Mouse (Mus musculus) lung, postnatal 0 days (tissue): ENCODE measurements around the gene Abca9. TPM values are rescaled to one million over a fixed set of nuclear protein-coding genes. Genes with fewer than 3 reads are reported as not detected.

ENCODE experiments used
- ATAC-seq: fragments of 200-750 bp; cut with Nextera tagmentation; 2 replicates; pipeline ENCODE4 v1.8.0; 2017; ENCODE audit warnings: moderate library complexity
- DNase-seq: peaks from one replicate; pipeline ENCODE4 v3.0.0-alpha.2; 2016; ENCODE audit warnings: low spot score
- H3K27ac ChIP-seq: fragments of 300-500 bp; sonication (generic); 2 replicates; pipeline ENCODE4 v1.5.1; 2014; ENCODE audit warnings: antibody characterized with exemption, mild to moderate bottlenecking, low read length, mixed read lengths
- H3K27me3 ChIP-seq: fragments of 300-500 bp; sonication (generic); replicated peaks from 2 replicates; pipeline ENCODE4 v1.6.1; 2014; ENCODE audit warnings: low read length, mixed read lengths; ENCODE audit not compliant: insufficient read depth
- H3K36me3 ChIP-seq: fragments of 300-500 bp; sonication (generic); 2 replicates; pipeline ENCODE4 v1.6.1; 2014; ENCODE audit warnings: low read length, mixed read lengths; ENCODE audit not compliant: insufficient read depth
- H3K4me1 ChIP-seq: fragments of 300-500 bp; sonication (generic); 2 replicates; pipeline ENCODE4 v1.6.1; 2014; ENCODE audit warnings: antibody characterized with exemption, low read depth, low read length, mixed read lengths; ENCODE audit not compliant: insufficient read depth
- H3K4me2 ChIP-seq: fragments of 300-500 bp; sonication (generic); replicated peaks from 2 replicates; pipeline ENCODE4 v1.6.1; 2014; ENCODE audit warnings: low read depth, mild to moderate bottlenecking, low read length, moderate library complexity, mixed read lengths
- H3K4me3 ChIP-seq: fragments of 300-500 bp; sonication (generic); 2 replicates; pipeline ENCODE4 v1.5.1; 2014; ENCODE audit warnings: low read depth, low read length
- H3K9ac ChIP-seq: fragments of 300-500 bp; sonication (generic); replicated peaks from 2 replicates; pipeline ENCODE4 v1.6.1; 2014; ENCODE audit warnings: low read depth, mild to moderate bottlenecking
- H3K9me3 ChIP-seq: fragments of 300-500 bp; sonication (generic); 2 replicates; pipeline ENCODE4 v1.6.1; 2016; ENCODE audit warnings: low read length, mixed read lengths
- CTCF ChIP-seq: IDR thresholded peaks from 2 replicates; pipeline ENCODE4 v1.5.1; 2016; ENCODE audit warnings: antibody characterized with exemption, mild to moderate bottlenecking
- EP300 ChIP-seq: IDR thresholded peaks from 2 replicates; pipeline ENCODE4 v1.6.1; 2016; ENCODE audit warnings: antibody characterized with exemption, mild to moderate bottlenecking, control low read depth
- WGBS: fragments of 180-500 bp; shearing (Covaris S2); extraction: QIAGEN DNeasy Blood & Tissue Kit; methylation state at CpG from one replicate; pipeline ENCODE4 v1.1.7; 2014; 5-methylcytosine and 5-hydroxymethylcytosine counted together
- polyA plus RNA-seq: library from polyadenylated mRNA; unstranded; fragments of >200 nt; fragmentation: Nextera tagmentation; extraction: Ambion mirVana; gene quantifications from 2 replicates; pipeline ENCODE4 v1.2.1, GENCODE M21; 2015

Abca9 gene
- polyA plus RNA-seq, 1 experiment from 2014 or later, result 0.93 TPM

GRCm38 (mm10) chr11:110171212-110171611 lies 3.2 kb upstream of the Abca9 start:
- no peaks in the 10 kb centered on the region for H3K4me1 ChIP-seq
- no peak; the same call in 1 of the 2 replicates for ATAC-seq
- H3K9me3 ChIP-seq, result no peaks in the 10 kb centered on the region
- no peak overlapping the region for H3K27ac ChIP-seq
- no peak overlapping the region for H3K4me2 ChIP-seq
- TF ChIP-seq EP300, result no peak
- TF ChIP-seq CTCF, result no peak
- no peak overlapping the region for H3K9ac ChIP-seq
- H3K4me3 ChIP-seq, result no peak overlapping the region
- 100% methylated on average over 3 of the region's 3 CpGs for WGBS
- no peak for DNase-seq
- H3K36me3 ChIP-seq, result no peaks in the 10 kb centered on the region
- H3K27me3 ChIP-seq, result no peaks in the 10 kb centered on the region

- Histone ChIP-seq H3K9ac (no peak overlapping the region), H3K27ac (no peak overlapping the region), H3K4me1 (no peaks in the 10 kb centered on the region), H3K27me3 (no peaks in the 10 kb centered on the region), H3K9me3 (no peaks in the 10 kb centered on the region), H3K36me3 (no peaks in the 10 kb centered on the region), H3K4me3 (no peak overlapping the region), H3K4me2 (no peak overlapping the region)
- no peak for TF ChIP-seq EP300
- WGBS, result 17% methylated on average over 3 of the region's 3 CpGs
- ATAC-seq (no peak; the same call in 1 of the 2 replicates), DNase-seq (peak; percentile 63)
Measured at GRCm38 (mm10) chr11:110165822-110166221, 2.2 kb downstream of the Abca9 start.

- TF ChIP-seq EP300, result no peak
- TF ChIP-seq CTCF, result no peak
Measured at GRCm38 (mm10) chr11:110165409-110165808, 2.6 kb downstream of the Abca9 start.

GRCm38 (mm10) chr11:110157059-110157458 lies 10.9 kb downstream of the Abca9 start:
- H3K4me2 ChIP-seq, result no peak overlapping the region
- H3K4me1 ChIP-seq, result no peaks in the 10 kb centered on the region
- H3K9me3 ChIP-seq, result no peaks in the 10 kb centered on the region
- DNase-seq (no peak), ATAC-seq (no peak)
- H3K9ac ChIP-seq, result no peak overlapping the region
- no peak overlapping the region for H3K27ac ChIP-seq
- TF ChIP-seq CTCF (no peak), EP300 (no peak)
- no peak overlapping the region for H3K4me3 ChIP-seq
- no peaks in the 10 kb centered on the region for H3K36me3 ChIP-seq
- 55% methylated on average over 6 of the region's 6 CpGs for WGBS
- no peaks in the 10 kb centered on the region for H3K27me3 ChIP-seq

More at GRCm38 (mm10) chr11:110165409-110165808, 2.6 kb downstream of the Abca9 start:
- Histone ChIP-seq H3K27ac (no peak overlapping the region), H3K27me3 (no peaks in the 10 kb centered on the region), H3K9ac (no peak overlapping the region), H3K9me3 (no peaks in the 10 kb centered on the region), H3K4me3 (no peak overlapping the region), H3K36me3 (no peaks in the 10 kb centered on the region), H3K4me2 (no peak overlapping the region), H3K4me1 (no peaks in the 10 kb centered on the region)
- ATAC-seq, result no peak
- no peak for DNase-seq

- no peak overlapping the region for H3K4me3 ChIP-seq
- ATAC-seq (no peak), DNase-seq (no peak)
- WGBS, result 83% methylated on average over 11 of the region's 11 CpGs
- H3K27me3 ChIP-seq, result no peaks in the 10 kb centered on the region
- H3K9ac ChIP-seq, result no peak overlapping the region
- H3K4me2 ChIP-seq, result no peak overlapping the region
- H3K27ac ChIP-seq, result no peak overlapping the region
- TF ChIP-seq CTCF (no peak), EP300 (no peak)
- H3K9me3 ChIP-seq, result no peaks in the 10 kb centered on the region
- H3K4me1 ChIP-seq, result no peaks in the 10 kb centered on the region
- H3K36me3 ChIP-seq, result no peaks in the 10 kb centered on the region
Measured at GRCm38 (mm10) chr11:110155985-110156384, 12.0 kb downstream of the Abca9 start.

- WGBS, result 91% methylated on average over 5 of the region's 5 CpGs
- Histone ChIP-seq H3K36me3 (no peaks in the 10 kb centered on the region), H3K4me2 (no peak overlapping the region), H3K9ac (no peak overlapping the region), H3K27ac (no peak overlapping the region), H3K9me3 (no peaks in the 10 kb centered on the region), H3K27me3 (no peaks in the 10 kb centered on the region), H3K4me1 (no peaks in the 10 kb centered on the region), H3K4me3 (no peak overlapping the region)
- ATAC-seq (no peak), DNase-seq (no peak)
- no peak for TF ChIP-seq EP300
- TF ChIP-seq CTCF, result no peak
Measured at GRCm38 (mm10) chr11:110147640-110148039, 20.4 kb downstream of the Abca9 start.

- ATAC-seq, result no peak
- TF ChIP-seq CTCF (no peak), EP300 (no peak)
- WGBS, result 47% methylated on average over 11 of the region's 11 CpGs
- H3K9ac ChIP-seq, result no peak overlapping the region
- H3K36me3 ChIP-seq, result no peaks in the 10 kb centered on the region
- no peak overlapping the region for H3K27ac ChIP-seq
- peak; percentile 29 for DNase-seq
- no peaks in the 10 kb centered on the region for H3K4me1 ChIP-seq
- no peaks in the 10 kb centered on the region for H3K9me3 ChIP-seq
- no peaks in the 10 kb centered on the region for H3K27me3 ChIP-seq
- H3K4me3 ChIP-seq, result no peak overlapping the region
- no peak overlapping the region for H3K4me2 ChIP-seq
Measured at GRCm38 (mm10) chr11:110145421-110145820, 22.6 kb downstream of the Abca9 start.
